Mouse (Mus musculus): ENCODE data around the gene Plekha6. TPM values are rescaled to one million over a fixed set of nuclear protein-coding genes. Genes with fewer than 3 reads are reported as not detected.

The Plekha6 gene
- polyA plus RNA-seq, 1 experiment from 2014 or later = 1.6 TPM

- Histone ChIP-seq H3K27ac (no peak overlapping the region), H3K9me3 (no peaks in the 10 kb centered on the region), H3K27me3 (0 out of 2 replicates have a peak, but pooled peaks cover 9% of the 10 kb centered on the region), H3K4me2 (no peak overlapping the region), H3K4me3 (replicated peaks) (no peak overlapping the region), H3K9ac (replicated peaks) (no peak overlapping the region), H3K36me3 (no peaks in the 10 kb centered on the region), H3K4me1 (replicated peaks) (peaks cover 23% of the 10 kb centered on the region)
- 71% methylated on average over 10 of the region's 10 CpGs for whole genome bisulfite sequencing
- no peak for ATAC-seq (ENCODE audit: insufficient number of reproducible peaks, insufficient read depth, low FRiP score, low TSS enrichment, low read depth)
Measured at GRCm38 (mm10) chr1:133204985-133205384, 41.0 kb downstream of the Plekha6 start.

DNA sequence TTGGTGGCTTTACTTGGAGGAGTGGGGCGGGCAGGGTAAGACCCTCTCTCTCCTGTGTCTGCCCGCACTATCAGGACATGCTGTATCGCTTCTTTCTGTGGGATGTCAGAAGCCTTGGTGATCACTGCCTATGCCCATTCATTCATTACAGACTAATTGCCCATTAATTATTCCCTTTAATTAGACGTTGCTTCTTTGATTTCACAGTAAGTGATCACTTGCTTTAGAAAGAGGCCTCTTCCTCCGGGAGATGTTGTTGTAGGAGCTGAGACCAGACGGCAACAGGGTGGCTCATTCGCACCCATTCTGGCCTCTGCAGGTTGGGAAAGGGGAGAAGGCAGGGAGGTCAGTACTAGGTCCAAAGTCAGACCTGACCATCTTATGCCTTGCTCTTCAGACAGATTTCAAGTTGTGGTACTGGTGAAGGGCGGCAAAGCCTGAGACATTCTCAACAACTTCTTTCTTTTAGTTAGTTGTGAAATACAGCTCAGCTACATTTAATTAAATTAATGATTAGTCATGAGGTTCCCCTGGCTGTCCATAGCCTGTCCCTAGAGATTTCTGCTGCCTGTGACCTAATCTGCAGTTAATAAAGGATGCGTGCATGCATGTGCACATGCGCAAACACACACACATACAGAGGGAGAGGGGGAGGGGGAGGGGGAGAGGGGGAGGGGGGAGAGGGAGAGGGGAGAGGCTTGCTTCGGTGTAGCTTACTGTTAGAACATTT, 44.2 kb downstream of the Plekha6 start:
- H3K9ac ChIP-seq (replicated peaks) = no peak overlapping the region
- H3K4me2 ChIP-seq = no peak overlapping the region
- peaks cover 9% of the 10 kb centered on the region; the same call in 1 of the 2 replicates for H3K27me3 ChIP-seq
- H3K36me3 ChIP-seq = no peaks in the 10 kb centered on the region
- no peak overlapping the region for H3K27ac ChIP-seq
- H3K4me1 ChIP-seq (replicated peaks) = peaks cover 26% of the 10 kb centered on the region
- no peak for ATAC-seq (ENCODE audit: insufficient number of reproducible peaks, insufficient read depth, low FRiP score, low TSS enrichment, low read depth)
- H3K4me3 ChIP-seq (replicated peaks) = no peak overlapping the region
- no peaks in the 10 kb centered on the region for H3K9me3 ChIP-seq
- WGBS = 69% methylated on average over 10 of the region's 11 CpGs

DNA sequence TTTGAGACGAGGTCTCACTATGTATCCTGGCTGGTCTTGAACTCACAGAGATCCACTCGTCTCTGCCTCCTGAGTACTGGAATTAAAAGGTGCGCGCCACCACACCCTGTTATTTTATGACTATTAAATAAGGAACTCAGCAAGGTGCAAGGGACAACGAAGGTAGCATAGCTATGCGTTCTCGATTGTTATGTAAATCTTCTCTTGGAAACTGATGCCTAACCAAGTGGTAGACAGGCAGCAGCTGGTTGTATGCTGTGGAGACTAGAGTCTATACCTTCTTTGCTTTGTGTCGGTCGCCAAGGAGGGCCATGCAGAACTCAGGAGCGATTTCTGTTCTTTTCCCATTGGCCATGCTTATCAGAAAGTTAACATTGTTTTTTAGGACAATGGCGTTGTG, 45.0 kb downstream of the Plekha6 start:
- Histone ChIP-seq H3K36me3 (no peaks in the 10 kb centered on the region), H3K27me3 (peaks cover 9% of the 10 kb centered on the region; the same call in 1 of the 2 replicates), H3K27ac (no peak overlapping the region), H3K4me3 (replicated peaks) (no peak overlapping the region), H3K4me2 (no peak overlapping the region), H3K4me1 (replicated peaks) (peaks cover 33% of the 10 kb centered on the region), H3K9me3 (no peaks in the 10 kb centered on the region), H3K9ac (replicated peaks) (no peak overlapping the region)
- no peak for ATAC-seq (ENCODE audit: insufficient number of reproducible peaks, insufficient read depth, low FRiP score, low TSS enrichment, low read depth)
- 88% methylated on average over 11 of the region's 11 CpGs for WGBS

- Histone ChIP-seq H3K36me3 (no peaks in the 10 kb centered on the region), H3K4me2 (no peak overlapping the region), H3K9me3 (no peaks in the 10 kb centered on the region), H3K27ac (0 out of 2 replicates have a peak overlapping the region, but pooled peaks have one; percentile 62), H3K27me3 (peaks cover 9% of the 10 kb centered on the region; the same call in 1 of the 2 replicates), H3K9ac (replicated peaks) (no peak overlapping the region), H3K4me1 (replicated peaks) (peaks cover 33% of the 10 kb centered on the region), H3K4me3 (replicated peaks) (no peak overlapping the region)
- no peak for ATAC-seq (ENCODE audit: insufficient number of reproducible peaks, insufficient read depth, low FRiP score, low TSS enrichment, low read depth)
- WGBS = 51% methylated on average over 7 of the region's 7 CpGs
Measured at GRCm38 (mm10) chr1:133209482-133209881, 45.5 kb downstream of the Plekha6 start.

DNA sequence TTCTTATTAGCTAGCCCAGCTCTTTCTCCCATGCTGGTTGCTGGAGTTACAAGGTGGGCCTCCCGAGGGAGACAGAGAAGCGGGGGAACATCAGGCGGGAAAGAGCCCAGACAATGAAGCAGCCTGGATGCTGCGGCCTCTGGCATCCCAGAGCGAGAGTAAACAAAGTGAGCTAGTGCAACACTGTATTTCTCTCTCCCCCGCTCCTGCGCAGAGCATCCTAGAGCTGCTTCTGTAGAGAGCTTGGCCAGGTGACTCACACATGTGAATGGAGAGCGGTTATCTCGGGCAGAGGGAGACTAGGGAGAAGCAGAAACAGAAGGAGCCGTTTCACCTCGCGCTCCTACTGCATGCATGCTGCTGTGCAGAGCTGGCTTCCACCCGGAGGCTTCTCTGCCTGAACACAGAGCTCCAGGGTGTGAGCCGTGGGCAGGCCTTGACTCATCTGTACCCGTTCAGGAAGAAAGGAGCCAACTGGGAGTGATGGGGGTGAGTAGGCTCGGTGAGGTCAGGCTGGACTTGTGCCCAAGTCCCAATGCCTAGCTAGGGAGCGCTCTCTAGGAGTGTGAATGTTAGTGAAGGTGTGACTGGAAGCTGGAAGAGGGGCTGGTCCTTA, 46.0 kb downstream of the Plekha6 start:
- Histone ChIP-seq H3K27ac (0 out of 2 replicates have a peak overlapping the region, but pooled peaks have one; percentile 62), H3K4me1 (replicated peaks) (peaks cover 34% of the 10 kb centered on the region), H3K9me3 (no peaks in the 10 kb centered on the region), H3K36me3 (no peaks in the 10 kb centered on the region), H3K9ac (replicated peaks) (no peak overlapping the region), H3K4me3 (replicated peaks) (no peak overlapping the region), H3K4me2 (no peak overlapping the region), H3K27me3 (peaks cover 7% of the 10 kb centered on the region; the same call in 1 of the 2 replicates)
- WGBS = 38% methylated on average over 17 of the region's 17 CpGs
- no peak for ATAC-seq (ENCODE audit: insufficient number of reproducible peaks, insufficient read depth, low FRiP score, low TSS enrichment, low read depth)

GRCm38 (mm10) chr1:133210766-133211165, 46.8 kb downstream of the Plekha6 start:
- 77% methylated on average over 7 of the region's 7 CpGs for WGBS
- H3K27me3 ChIP-seq = peaks cover 8% of the 10 kb centered on the region; the same call in 1 of the 2 replicates
- H3K4me2 ChIP-seq = no peak overlapping the region
- H3K4me3 ChIP-seq (replicated peaks) = no peak overlapping the region
- ATAC-seq (ENCODE audit: insufficient number of reproducible peaks, insufficient read depth, low FRiP score, low TSS enrichment, low read depth) = no peak
- H3K4me1 ChIP-seq (replicated peaks) = peaks cover 42% of the 10 kb centered on the region
- H3K9ac ChIP-seq (replicated peaks) = no peak overlapping the region
- no peak overlapping the region for H3K27ac ChIP-seq
- no peaks in the 10 kb centered on the region for H3K36me3 ChIP-seq
- no peaks in the 10 kb centered on the region for H3K9me3 ChIP-seq

- peaks cover 14% of the 10 kb centered on the region; the same call in 1 of the 2 replicates for H3K27me3 ChIP-seq
- no peak overlapping the region for H3K4me3 ChIP-seq (replicated peaks)
- H3K9ac ChIP-seq (replicated peaks) = no peak overlapping the region; the same call in 1 of the 2 replicates
- no peak for ATAC-seq (ENCODE audit: insufficient number of reproducible peaks, insufficient read depth, low FRiP score, low TSS enrichment, low read depth)
- 78% methylated on average over 4 of the region's 4 CpGs for WGBS
- H3K9me3 ChIP-seq = no peaks in the 10 kb centered on the region
- no peaks in the 10 kb centered on the region for H3K36me3 ChIP-seq
- no peak overlapping the region for H3K4me2 ChIP-seq
- peaks cover 55% of the 10 kb centered on the region for H3K4me1 ChIP-seq (replicated peaks)
- no peak overlapping the region for H3K27ac ChIP-seq
Measured at GRCm38 (mm10) chr1:133212273-133212672, 48.3 kb downstream of the Plekha6 start.

GRCm38 (mm10) chr1:133213098-133213497, 49.1 kb downstream of the Plekha6 start:
- 0 out of 2 replicates have a peak overlapping the region, but pooled peaks have one; percentile 0 for H3K27ac ChIP-seq
- H3K9me3 ChIP-seq = no peaks in the 10 kb centered on the region
- ATAC-seq (ENCODE audit: insufficient number of reproducible peaks, insufficient read depth, low FRiP score, low TSS enrichment, low read depth) = 0 out of 2 replicates have a peak, but pooled peaks have one; percentile 55
- 29% methylated on average over 7 of the region's 7 CpGs for WGBS
- H3K36me3 ChIP-seq = no peaks in the 10 kb centered on the region
- peaks cover 63% of the 10 kb centered on the region for H3K4me1 ChIP-seq (replicated peaks)
- peaks cover 14% of the 10 kb centered on the region; the same call in 1 of the 2 replicates for H3K27me3 ChIP-seq
- no peak overlapping the region for H3K9ac ChIP-seq (replicated peaks)
- no peak overlapping the region for H3K4me3 ChIP-seq (replicated peaks)
- H3K4me2 ChIP-seq = no peak overlapping the region

DNA sequence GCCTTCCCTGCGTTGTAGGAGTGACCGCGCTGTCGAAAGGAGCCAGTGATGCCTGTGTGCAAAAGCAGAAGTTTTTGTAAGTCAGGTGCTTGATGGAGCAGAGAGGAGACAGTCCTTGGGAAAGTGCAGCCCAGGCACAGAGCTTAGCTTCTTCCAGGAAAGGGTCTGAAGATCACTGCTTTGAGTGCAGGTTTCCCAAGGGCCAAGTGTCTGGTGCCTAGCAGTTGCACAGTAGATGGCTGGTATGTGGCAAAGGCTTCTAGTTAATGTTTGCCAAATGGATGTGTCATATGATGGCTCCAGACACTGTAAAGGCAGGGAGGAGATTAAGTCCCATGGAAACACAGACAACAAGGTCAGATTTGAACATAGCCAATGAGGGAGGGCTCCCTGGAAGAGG, 49.9 kb downstream of the Plekha6 start:
- Histone ChIP-seq H3K4me2 (no peak overlapping the region), H3K27ac (no peak overlapping the region), H3K4me3 (replicated peaks) (no peak overlapping the region), H3K27me3 (peaks cover 14% of the 10 kb centered on the region; the same call in 1 of the 2 replicates), H3K36me3 (no peaks in the 10 kb centered on the region), H3K4me1 (replicated peaks) (peaks cover 66% of the 10 kb centered on the region), H3K9me3 (no peaks in the 10 kb centered on the region), H3K9ac (replicated peaks) (no peak overlapping the region)
- ATAC-seq (ENCODE audit: insufficient number of reproducible peaks, insufficient read depth, low FRiP score, low TSS enrichment, low read depth) = no peak
- WGBS = 95% methylated on average over 4 of the region's 4 CpGs

DNA sequence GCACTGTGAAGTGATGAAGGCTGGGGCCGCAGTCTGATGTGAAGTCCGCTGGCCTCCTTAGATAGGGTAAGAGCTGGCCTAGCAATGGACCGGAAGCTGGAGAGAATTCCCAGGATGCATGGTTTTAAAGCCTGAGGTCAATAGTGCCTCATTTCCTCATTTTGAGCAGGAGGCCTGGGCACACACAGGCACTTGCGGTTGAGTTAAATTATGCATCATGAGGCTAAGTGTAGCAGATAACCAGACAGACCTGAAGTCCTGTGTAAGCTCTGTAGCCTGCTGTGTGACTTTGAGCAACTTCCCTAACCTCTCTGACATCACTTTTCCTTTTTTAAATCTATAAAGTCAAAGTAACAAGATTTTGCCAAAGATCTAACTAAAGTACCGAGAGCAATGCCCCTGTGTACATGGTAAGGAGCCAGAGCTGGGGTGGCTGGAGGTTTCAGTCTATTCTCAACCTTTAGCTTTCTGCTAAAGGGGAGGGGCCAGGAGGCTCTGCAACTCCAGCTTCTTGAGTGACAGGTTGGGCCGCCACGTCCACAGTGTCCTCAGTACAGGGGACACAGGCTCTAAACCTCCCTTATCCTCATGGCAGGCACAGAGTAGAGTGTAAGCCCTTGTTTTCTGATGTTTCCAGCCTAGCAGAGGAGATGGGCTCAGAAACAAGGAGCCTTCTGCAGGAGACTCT, 50.8 kb downstream of the Plekha6 start:
- WGBS = 70% methylated on average over 7 of the region's 7 CpGs
- no peaks in the 10 kb centered on the region for H3K9me3 ChIP-seq
- no peaks in the 10 kb centered on the region for H3K36me3 ChIP-seq
- no peak overlapping the region for H3K4me2 ChIP-seq
- H3K27me3 ChIP-seq = peaks cover 12% of the 10 kb centered on the region; the same call in 1 of the 2 replicates
- H3K4me1 ChIP-seq (replicated peaks) = peaks cover 59% of the 10 kb centered on the region
- H3K27ac ChIP-seq = no peak overlapping the region
- no peak for ATAC-seq (ENCODE audit: insufficient number of reproducible peaks, insufficient read depth, low FRiP score, low TSS enrichment, low read depth)
- H3K9ac ChIP-seq (replicated peaks) = no peak overlapping the region
- H3K4me3 ChIP-seq (replicated peaks) = no peak overlapping the region

DNA sequence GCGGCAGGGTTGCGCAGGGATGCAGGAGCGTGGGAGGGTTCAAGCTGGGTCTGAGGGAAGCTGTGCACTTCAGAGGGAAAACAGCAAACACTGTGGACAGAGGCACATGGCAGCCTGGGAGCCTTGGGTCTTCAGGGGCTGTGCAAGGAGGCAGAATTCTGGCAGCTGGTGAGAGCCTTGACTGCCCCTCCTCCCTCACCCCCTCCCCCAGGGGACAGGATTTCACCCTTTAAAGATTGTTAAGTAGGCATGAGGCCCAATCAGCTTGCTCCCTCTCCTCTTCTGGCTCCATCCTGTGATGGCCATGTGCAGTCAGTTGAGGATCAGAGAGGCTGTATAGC, 51.3 kb downstream of the Plekha6 start:
- 87% methylated on average over 3 of the region's 3 CpGs for WGBS
- Histone ChIP-seq H3K27me3 (peaks cover 13% of the 10 kb centered on the region), H3K36me3 (no peaks in the 10 kb centered on the region), H3K4me3 (replicated peaks) (no peak overlapping the region), H3K4me2 (no peak overlapping the region), H3K9ac (replicated peaks) (no peak overlapping the region), H3K27ac (no peak overlapping the region), H3K9me3 (no peaks in the 10 kb centered on the region), H3K4me1 (replicated peaks) (peaks cover 54% of the 10 kb centered on the region)
- no peak for ATAC-seq (ENCODE audit: insufficient number of reproducible peaks, insufficient read depth, low FRiP score, low TSS enrichment, low read depth)

Data from limb, embryonic 12.5 days (tissue).